Mouse (Mus musculus) retina, postnatal 1 day (tissue): ENCODE measurements around the gene Commd7.
"Not testable (repeated sequence)": the region's sequence is repeated elsewhere in the genome, so short reads cannot be mapped to it uniquely, and the experiment has no call there.

Experiments
- DNase-seq: peaks from one replicate; pipeline ENCODE4 v3.0.0-alpha.2; 2012

Gene Commd7

GRCm38 (mm10) chr2:153631976-153632870 is at the start of gene Commd7:
Gene Commd7, minus strand, starts transcription at chr2:153632781.
- DNase-seq, result peak; percentile 92

GRCm38 (mm10) chr2:153679959-153680358 is 47.4 kb upstream of the Commd7 start:
- no peak for DNase-seq

DNA sequence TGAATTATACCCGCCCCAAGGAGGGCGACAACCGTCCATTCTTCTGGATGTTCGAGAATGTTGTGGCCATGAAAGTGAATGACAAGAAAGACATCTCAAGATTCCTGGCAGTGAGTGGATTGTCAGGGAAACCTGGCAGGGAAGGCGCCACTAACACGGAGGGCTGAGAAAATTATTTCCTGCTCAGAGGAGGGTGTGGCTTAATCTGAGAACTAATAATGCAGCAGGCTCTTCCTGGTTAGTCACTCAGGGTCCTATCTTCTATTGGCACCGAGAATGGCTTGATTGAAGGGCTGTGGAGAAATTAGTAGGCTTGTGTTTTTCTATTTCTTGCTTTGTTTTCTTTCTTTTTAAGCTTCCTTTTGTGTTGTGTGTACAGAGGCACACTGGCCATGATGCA is 45.0 kb upstream of the Commd7 start:
- DNase-seq, result no peak

- DNase-seq, result no peak
These were observed 44.4 kb upstream of the Commd7 start for GRCm38 (mm10) chr2:153676944-153677343.

- DNase-seq, result not testable (repeated sequence)
These were observed 42.8 kb upstream of the Commd7 start for GRCm38 (mm10) chr2:153675364-153675763.

DNA sequence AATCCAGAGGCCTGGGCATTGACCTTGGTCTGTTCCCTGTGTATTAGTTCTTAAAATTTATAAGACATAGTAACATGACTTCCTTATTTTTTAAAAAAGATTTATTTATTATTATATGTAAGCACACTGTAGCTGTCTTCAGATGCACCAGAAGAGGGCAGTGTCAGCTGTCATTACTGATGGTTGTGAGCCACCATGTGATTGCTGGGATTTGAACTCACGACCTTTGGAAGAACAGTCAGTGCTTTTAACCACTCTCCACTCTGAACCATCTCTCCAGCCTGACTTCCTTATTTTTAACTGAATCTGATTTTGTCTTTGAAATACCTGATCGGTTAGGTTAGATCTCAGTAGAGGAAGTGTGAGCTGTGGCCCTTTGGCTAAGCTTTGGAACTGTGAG is 40.0 kb upstream of the Commd7 start:
- no peak for DNase-seq

DNA sequence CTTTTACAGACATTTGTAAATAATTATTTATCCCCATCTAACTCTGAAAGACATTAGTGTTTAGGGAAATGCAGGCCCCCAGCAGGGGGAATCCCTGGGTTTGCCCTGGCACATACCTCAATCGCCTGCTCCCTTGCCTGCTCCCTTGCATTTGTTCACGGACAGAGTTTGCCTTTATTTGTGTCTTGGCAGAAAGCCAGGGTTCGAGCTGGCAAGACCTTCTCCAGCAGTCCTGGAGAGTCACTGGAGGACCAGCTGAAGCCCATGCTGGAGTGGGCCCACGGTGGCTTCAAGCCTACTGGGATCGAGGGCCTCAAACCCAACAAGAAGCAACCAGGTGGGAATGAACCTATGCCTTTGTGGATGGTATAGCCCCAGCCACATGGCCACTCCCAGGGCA is 37.5 kb upstream of the Commd7 start:
- DNase-seq, result no peak

- peak; percentile 84 for DNase-seq
These were observed 36.3 kb upstream of the Commd7 start for GRCm38 (mm10) chr2:153668754-153669376.

- no peak for DNase-seq
These were observed 32.8 kb upstream of the Commd7 start for GRCm38 (mm10) chr2:153665401-153665800.

DNA sequence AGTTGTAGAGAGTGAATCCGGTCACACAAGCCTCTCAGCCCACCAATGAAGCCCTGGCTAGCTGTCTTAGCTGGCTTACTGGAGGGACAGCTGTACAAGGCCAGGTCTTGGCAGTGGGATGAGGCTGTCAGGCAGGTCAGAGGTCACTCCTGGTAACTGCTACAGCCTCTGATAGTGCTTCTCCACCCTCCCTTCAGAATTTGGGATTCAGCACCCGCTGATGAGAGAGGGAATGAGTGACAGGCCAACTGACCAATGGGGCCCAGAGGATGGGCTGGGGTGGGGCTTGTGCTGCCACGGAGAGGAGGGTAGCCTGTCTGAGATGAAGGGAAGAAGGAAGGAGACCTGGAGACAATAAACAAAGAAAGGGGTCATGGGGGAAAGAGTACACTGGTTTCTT is 28.0 kb upstream of the Commd7 start:
- peak; percentile 52 for DNase-seq

GRCm38 (mm10) chr2:153657659-153658058 is 25.1 kb upstream of the Commd7 start:
- not testable (repeated sequence) for DNase-seq

DNA sequence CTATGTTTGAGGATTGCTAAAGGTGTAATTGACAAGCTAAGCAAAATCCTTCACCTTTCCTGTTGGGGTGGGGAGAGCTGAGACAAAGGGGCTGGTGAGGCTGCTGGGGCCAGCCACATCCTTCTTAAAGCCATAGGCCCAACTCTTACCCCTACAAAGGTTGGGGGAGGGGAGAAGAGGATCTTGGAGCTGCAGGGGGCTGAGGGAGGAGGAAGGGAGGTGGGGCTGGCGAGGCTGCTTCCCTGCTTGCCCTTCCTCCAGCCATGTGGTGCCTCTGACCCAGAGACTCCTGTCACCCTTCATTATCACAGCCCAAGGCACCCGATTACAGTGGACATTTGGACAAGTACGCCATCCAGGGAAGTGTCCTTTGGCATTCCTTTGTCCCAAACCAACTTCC is 19.1 kb upstream of the Commd7 start:
- peak; percentile 72 for DNase-seq

GRCm38 (mm10) chr2:153650014-153650687 is 17.6 kb upstream of the Commd7 start:
- DNase-seq, result peak; percentile 19

DNA sequence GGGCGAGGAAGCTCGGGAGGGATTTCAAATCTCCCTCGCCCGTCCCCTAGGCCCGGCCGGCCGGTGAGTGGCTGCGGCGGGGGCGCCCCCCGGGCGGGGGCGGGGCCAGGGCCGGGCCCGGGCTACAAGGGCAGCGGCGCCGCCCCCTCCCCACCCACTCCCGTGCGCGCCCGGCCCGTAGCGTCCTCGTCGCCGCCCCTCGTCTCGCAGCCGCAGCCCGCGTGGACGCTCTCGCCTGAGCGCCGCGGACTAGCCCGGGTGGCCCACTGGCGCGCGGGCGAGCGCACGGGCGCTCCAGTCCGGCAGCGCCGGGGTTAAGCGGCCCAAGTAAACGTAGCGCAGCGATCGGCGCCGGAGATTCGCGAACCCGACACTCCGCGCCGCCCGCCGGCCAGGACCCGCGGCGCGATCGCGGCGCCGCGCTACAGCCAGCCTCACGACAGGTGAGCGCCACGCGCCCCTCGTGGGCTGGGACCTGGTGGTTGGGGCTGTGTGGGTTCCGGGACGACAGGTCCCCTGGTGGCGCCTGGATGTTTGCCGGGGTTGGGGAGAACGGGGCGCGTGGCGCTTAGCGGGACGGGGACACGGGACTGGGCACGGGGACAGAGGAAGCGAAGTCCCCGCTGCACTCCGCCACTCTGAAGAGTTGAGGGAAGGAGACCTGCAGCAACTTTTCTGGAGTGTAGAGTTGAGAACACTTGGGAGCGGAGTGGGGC is 16.9 kb upstream of the Commd7 start, which contains the start of gene Dnmt3b:
Gene Dnmt3b, plus strand, starts transcription at position 153 of the 716 bp plus-strand sequence.
- peak; percentile 86 for DNase-seq

DNA sequence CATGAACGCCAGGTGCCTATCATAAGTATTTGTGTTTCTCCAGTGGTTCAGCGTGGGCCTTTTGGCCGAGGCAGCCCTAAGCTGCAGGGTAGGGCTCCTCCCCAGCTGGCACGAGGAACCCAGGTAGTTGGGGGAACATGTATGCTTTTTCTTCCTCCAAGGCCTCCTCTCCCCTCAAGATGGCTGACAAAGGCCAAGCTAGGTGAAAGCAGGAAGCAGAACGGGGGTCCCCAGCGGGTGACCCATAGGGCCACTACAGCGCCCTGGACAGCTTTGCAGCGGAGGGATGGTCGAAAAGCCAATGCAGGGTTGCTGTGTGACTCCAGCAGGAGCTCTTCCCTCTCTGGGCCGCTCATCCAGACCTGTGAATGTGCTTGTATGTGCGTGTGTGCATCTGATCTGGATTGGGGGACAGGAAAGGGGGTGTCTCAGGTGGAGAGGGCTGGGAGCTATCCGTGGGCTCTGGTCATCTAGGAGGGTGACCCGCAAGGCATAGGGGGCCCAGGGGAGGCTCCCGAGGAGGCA is 16.3 kb upstream of the Commd7 start:
- no peak for DNase-seq

GRCm38 (mm10) chr2:153642999-153643398 is 10.4 kb upstream of the Commd7 start:
- no peak for DNase-seq

DNA sequence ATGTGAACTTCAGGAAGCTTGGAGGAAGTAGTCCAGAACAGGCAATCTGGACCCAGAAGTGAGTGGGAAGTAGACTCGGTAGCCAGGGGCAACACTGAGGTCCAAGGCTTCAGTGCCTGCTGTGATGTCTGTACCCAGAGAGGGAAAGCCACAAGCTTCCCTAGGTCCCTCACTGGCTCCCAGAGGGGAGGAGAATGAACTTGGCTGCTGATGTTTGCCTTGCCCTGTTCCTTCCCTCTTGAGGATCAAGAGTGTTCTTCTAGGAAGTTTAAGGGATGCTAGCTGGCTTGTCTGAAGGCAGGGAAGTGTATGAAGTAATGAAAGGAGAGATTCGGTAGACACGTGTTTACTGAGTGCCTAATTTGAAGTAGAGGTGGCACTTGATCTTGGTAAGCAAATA is 9.9 kb upstream of the Commd7 start:
- no peak for DNase-seq

GRCm38 (mm10) chr2:153638977-153639680 is 6.5 kb upstream of the Commd7 start:
- no peak for DNase-seq

DNA sequence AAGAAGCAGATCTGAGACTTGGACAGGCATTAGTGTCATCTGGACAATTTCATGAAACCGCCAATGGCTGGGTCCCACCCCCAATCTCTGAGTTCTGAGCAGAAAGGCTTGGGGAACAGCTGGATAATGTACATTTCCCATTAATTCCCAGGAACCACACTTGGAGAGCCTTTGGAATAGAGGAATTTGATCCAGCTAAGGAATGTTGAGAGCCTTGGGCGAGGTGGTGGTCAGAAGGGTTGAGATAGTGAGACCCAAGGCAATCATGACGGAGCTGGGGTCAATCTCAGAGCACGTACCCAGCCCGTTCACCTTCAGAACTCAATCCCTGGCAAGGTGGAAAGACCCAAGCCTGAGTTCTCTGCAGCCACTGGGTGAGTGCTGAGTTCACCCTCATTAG is 678 bp upstream of the Commd7 start:
- DNase-seq, result no peak

GRCm38 (mm10) chr2:153632871-153633226 is 268 bp upstream of the Commd7 start:
- DNase-seq, result no peak

DNA sequence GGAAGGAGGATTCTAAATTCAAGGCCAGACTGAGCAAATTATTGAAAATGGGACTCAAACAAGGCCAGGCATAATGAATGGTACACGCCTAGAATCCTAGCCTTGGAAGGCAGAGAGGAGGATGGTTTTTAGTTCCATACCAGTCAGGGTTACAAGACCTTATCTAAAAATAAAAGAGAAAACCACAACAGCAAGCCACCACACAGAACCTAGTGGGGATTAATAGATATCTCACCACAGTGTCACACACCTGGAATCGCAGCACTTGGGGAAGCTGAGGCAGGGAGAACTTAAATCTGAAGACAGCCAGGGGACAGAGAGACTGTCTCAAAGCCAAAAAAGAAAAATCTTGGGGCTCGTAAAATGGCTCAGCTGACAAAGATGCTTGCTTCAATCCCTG is 1.6 kb downstream of the Commd7 start:
- DNase-seq, result no peak

DNA sequence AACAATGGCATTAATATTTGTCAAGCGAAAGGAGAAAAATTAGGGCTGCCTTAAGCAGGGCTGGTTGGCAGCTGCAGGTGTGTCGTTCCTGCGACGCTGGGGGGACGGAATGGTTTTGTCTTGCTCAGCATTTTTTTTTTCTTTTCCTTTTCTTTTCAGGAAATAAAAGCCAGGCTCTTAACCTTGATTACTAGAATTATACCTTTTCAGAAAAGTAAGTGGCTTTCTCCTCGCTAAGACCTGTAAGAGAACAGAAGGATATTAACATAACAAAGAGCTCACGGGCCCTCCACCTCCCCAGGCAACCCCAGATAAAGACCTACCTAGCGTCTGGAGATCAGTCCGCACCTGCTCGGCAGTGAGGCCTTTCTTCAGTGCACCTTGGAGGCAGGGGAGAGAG is 10.1 kb downstream of the Commd7 start:
- no peak for DNase-seq
